Mouse (Mus musculus) brain, embryonic 14.5 days (tissue): Measurements from ENCODE around the gene Erlin1.

Source experiments
- CTCF ChIP-seq: fragments of 200-500 bp; IDR thresholded peaks from 2 replicates; pipeline ENCODE4 v1.5.1; 2012; ENCODE audit warnings: inconsistent platforms, mild to moderate bottlenecking, moderate library complexity, borderline replicate concordance; ENCODE audit not compliant: insufficient read depth, insufficient read length; ENCODE audit errors: extremely low read depth
- POLR2A ChIP-seq: fragments of 200-500 bp; IDR thresholded peaks from 2 replicates; pipeline ENCODE4 v1.6.1; 2012; ENCODE audit warnings: mild to moderate bottlenecking, inconsistent platforms, borderline replicate concordance; ENCODE audit not compliant: poor library complexity, insufficient read depth, insufficient read length, severe bottlenecking; ENCODE audit errors: extremely low read depth

- TF ChIP-seq POLR2A: no peak
- TF ChIP-seq CTCF: no peak
These were observed 79.2 kb downstream of the Erlin1 start for GRCm38 (mm10) chr19:43990362-43990761.
